Mouse (Mus musculus): ENCODE measurements around the gene Dock8.

DNA sequence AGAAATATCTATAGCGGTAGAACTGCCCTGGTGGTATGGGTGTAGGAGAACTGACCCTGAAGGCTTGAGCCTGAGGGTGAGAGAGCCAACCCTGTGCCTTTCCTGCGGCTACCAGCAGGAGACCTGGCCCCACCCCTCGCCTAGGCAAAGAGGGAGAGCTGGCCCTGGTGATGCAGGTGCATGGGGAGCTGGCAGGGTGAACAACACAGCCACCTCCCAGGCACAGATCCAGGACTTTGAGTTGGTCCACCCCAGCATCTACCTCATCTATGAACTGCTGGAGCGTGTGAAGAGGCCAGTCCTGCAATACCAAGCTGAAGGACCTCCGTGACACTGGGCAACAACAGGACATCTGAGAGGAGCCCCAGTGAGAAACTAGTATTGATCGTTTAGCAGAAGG is 5.8 kb upstream of the Dock8 start:
- TF ChIP-seq POLR2A (IDR thresholded peaks at IDR 0.05; ENCODE audit: extremely low read depth, insufficient read depth, low read length): no peak
- no peak for TF ChIP-seq CTCF (IDR thresholded peaks at IDR 0.05; ENCODE audit: low read depth, low read length)

Measured in liver, adult 2 months (tissue).